Mouse (Mus musculus) embryo, embryonic 10.5 days (tissue): ENCODE measurements around the gene Mrpl35.

Experiments
- DNase-seq: peaks from one replicate; pipeline ENCODE4 v3.0.0-alpha.2; 2015; ENCODE audit warnings: low spot score

Gene Mrpl35

GRCm38 (mm10) chr6:71799391-71799790 is 27.4 kb downstream of the Mrpl35 start:
- DNase-seq: no peak

- no peak for DNase-seq
Measured at GRCm38 (mm10) chr6:71791771-71792170, 35.0 kb downstream of the Mrpl35 start.

GRCm38 (mm10) chr6:71788348-71788747 is 38.4 kb downstream of the Mrpl35 start:
- DNase-seq: no peak

GRCm38 (mm10) chr6:71783165-71783564 is 43.6 kb downstream of the Mrpl35 start:
- no peak for DNase-seq

GRCm38 (mm10) chr6:71780431-71780830 is 46.3 kb downstream of the Mrpl35 start:
- DNase-seq: no peak

GRCm38 (mm10) chr6:71779831-71780230 is 46.9 kb downstream of the Mrpl35 start:
- DNase-seq: no peak

GRCm38 (mm10) chr6:71778016-71778415 is 48.8 kb downstream of the Mrpl35 start:
- DNase-seq: no peak

GRCm38 (mm10) chr6:71772636-71773208 is 54.0 kb downstream of the Mrpl35 start:
- no peak for DNase-seq

GRCm38 (mm10) chr6:71772156-71772555 is 54.6 kb downstream of the Mrpl35 start:
- no peak for DNase-seq

- no peak for DNase-seq
Measured at GRCm38 (mm10) chr6:71771282-71771681, 55.5 kb downstream of the Mrpl35 start.

- DNase-seq: no peak
Measured at GRCm38 (mm10) chr6:71770856-71771255, 55.9 kb downstream of the Mrpl35 start.

GRCm38 (mm10) chr6:71769901-71770690 is 56.7 kb downstream of the Mrpl35 start:
- peak; percentile 8 for DNase-seq

- no peak for DNase-seq
Measured at GRCm38 (mm10) chr6:71767761-71768160, 59.0 kb downstream of the Mrpl35 start.
